Mouse (Mus musculus): ENCODE results near the gene Gse1. TPM values are rescaled to one million over a fixed set of nuclear protein-coding genes. Genes with fewer than 3 reads are reported as not detected.

Gene Gse1
- polyA plus RNA-seq, 1 experiment from 2014 or later = 23.9 TPM

DNA sequence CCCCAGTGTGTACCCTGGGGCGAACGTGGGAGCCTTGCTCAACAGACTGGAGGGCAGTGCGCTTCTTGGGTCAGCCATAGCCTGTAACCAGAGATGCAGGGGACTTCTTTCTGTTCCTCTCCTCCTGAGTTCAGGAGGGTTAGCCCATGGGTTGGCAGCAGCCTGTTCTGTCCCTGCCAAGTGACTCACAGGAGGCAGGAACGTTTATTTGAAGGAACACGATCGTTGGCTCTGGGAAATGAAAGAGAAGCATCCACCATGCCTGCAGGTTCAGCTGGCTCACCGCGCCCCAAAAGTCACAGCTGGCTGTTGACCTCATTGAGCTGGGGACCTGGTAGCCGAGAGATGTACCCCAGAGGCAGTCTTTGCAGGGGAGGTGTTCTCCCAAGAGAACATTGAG lies 80.3 kb downstream of the Gse1 start:
- peaks cover 42% of the 10 kb centered on the region for H3K4me1 ChIP-seq (replicated peaks; ENCODE audit: control insufficient read depth, insufficient read depth, low read length)
- no peak overlapping the region for H3K4me2 ChIP-seq (replicated peaks)

DNA sequence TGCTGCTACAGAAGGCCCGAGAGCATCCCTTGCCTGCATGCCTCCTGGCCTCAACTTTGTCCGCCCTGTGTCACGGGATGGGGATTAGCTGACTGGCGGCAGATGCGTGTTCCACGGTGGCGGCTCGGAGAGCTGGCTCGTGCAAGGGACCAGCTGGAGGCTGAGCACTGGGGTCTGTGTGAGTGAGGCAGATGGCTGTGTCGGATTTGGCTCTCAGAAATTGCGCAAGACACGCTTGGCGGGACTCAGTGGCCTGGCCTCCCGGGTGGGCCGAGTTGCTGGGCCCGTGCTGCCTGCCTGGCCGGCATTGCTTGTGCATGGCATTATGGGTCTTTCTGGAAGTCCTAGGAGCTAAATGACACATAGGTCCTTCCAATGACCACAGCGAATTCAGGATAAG lies 81.1 kb downstream of the Gse1 start:
- Histone ChIP-seq H3K4me3 (replicated peaks; ENCODE audit: low read length) (no peak overlapping the region), H3K9me3 (ENCODE audit: control insufficient read depth, low read length) (no peaks in the 10 kb centered on the region), H3K27me3 (ENCODE audit: control insufficient read depth, insufficient read depth, low read length) (no peaks in the 10 kb centered on the region), H3K4me2 (replicated peaks) (no peak overlapping the region), H3K9ac (no peak overlapping the region), H3K36me3 (replicated peaks; ENCODE audit: control insufficient read depth, insufficient read depth) (no peaks in the 10 kb centered on the region), H3K4me1 (replicated peaks; ENCODE audit: control insufficient read depth, insufficient read depth, low read length) (peaks cover 35% of the 10 kb centered on the region), H3K27ac (peak overlapping the region; percentile 72)
- WGBS = 25% methylated on average over 18 of the region's 18 CpGs
- peak; percentile 51; the same call in 1 of the 2 replicates for ATAC-seq (ENCODE audit: low FRiP score)
- no peak for DNase-seq (ENCODE audit: low spot score)

More for the DNA sequence above, 80.3 kb downstream of the Gse1 start:
- H3K9me3 ChIP-seq (ENCODE audit: control insufficient read depth, low read length) = no peaks in the 10 kb centered on the region
- no peak overlapping the region for H3K9ac ChIP-seq
- H3K36me3 ChIP-seq (replicated peaks; ENCODE audit: control insufficient read depth, insufficient read depth) = no peaks in the 10 kb centered on the region
- peak overlapping the region; percentile 72 for H3K27ac ChIP-seq
- DNase-seq (ENCODE audit: low spot score) = no peak
- H3K27me3 ChIP-seq (ENCODE audit: control insufficient read depth, insufficient read depth, low read length) = no peaks in the 10 kb centered on the region
- no peak overlapping the region for H3K4me3 ChIP-seq (replicated peaks; ENCODE audit: low read length)
- no peak for ATAC-seq (ENCODE audit: low FRiP score)
- WGBS = 26% methylated on average over 9 of the region's 9 CpGs

DNA sequence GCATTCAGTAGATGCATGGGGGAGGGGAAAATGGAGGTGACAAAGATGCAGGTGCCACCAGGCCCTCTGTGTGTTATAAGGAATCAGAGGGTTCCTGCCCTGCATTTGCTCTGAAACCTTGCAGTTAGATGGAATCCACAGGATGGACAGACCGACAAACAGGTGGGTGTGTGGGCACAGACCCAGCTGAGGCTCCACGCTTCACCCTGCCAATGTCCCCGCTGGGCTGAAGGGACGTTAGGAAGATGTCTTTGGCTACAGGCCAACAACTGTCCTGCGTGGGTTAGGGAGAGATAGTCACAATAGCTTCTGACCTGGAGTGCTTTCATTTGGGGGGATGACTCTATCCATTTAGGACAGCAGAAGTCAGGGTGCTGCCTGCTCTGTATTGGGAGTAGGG lies 81.8 kb downstream of the Gse1 start:
- DNase-seq (ENCODE audit: low spot score) = no peak
- Histone ChIP-seq H3K4me2 (replicated peaks) (no peak overlapping the region), H3K27ac (no peak overlapping the region), H3K36me3 (replicated peaks; ENCODE audit: control insufficient read depth, insufficient read depth) (no peaks in the 10 kb centered on the region), H3K4me3 (replicated peaks; ENCODE audit: low read length) (no peak overlapping the region), H3K27me3 (ENCODE audit: control insufficient read depth, insufficient read depth, low read length) (no peaks in the 10 kb centered on the region), H3K9me3 (ENCODE audit: control insufficient read depth, low read length) (no peaks in the 10 kb centered on the region), H3K4me1 (replicated peaks; ENCODE audit: control insufficient read depth, insufficient read depth, low read length) (peaks cover 29% of the 10 kb centered on the region), H3K9ac (no peak overlapping the region)
- 48% methylated on average over 5 of the region's 5 CpGs for WGBS
- no peak for ATAC-seq (ENCODE audit: low FRiP score)

DNA sequence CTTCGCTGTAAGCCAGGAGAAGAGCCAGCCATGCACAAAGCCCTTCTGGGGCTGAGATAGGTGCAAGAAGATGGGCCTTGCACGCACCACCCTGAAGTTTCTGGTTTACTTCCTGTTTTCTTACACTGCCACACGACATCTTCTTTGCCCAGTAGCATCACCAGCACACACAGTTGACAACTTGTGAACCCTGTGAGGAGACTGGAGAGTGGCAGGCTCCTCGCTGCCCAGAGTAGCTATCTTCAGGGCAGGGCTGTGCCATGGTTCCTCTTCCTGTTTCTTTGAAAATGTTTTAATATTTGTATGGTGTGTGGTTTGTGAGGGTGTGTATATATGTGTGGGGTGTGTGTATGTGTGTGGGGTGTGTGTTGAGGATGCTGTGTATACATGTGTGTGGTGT lies 84.2 kb downstream of the Gse1 start:
- no peak for DNase-seq (ENCODE audit: low spot score)
- no peak overlapping the region for H3K27ac ChIP-seq
- H3K4me3 ChIP-seq (replicated peaks; ENCODE audit: low read length) = no peak overlapping the region
- WGBS = 81% methylated on average over 4 of the region's 4 CpGs
- H3K4me2 ChIP-seq (replicated peaks) = no peak overlapping the region
- no peak for ATAC-seq (ENCODE audit: low FRiP score)
- no peak overlapping the region for H3K9ac ChIP-seq
- no peaks in the 10 kb centered on the region for H3K36me3 ChIP-seq (replicated peaks; ENCODE audit: control insufficient read depth, insufficient read depth)
- H3K9me3 ChIP-seq (ENCODE audit: control insufficient read depth, low read length) = no peaks in the 10 kb centered on the region
- no peaks in the 10 kb centered on the region; the same call in 1 of the 2 replicates for H3K27me3 ChIP-seq (ENCODE audit: control insufficient read depth, insufficient read depth, low read length)
- peaks cover 21% of the 10 kb centered on the region for H3K4me1 ChIP-seq (replicated peaks; ENCODE audit: control insufficient read depth, insufficient read depth, low read length)

DNA sequence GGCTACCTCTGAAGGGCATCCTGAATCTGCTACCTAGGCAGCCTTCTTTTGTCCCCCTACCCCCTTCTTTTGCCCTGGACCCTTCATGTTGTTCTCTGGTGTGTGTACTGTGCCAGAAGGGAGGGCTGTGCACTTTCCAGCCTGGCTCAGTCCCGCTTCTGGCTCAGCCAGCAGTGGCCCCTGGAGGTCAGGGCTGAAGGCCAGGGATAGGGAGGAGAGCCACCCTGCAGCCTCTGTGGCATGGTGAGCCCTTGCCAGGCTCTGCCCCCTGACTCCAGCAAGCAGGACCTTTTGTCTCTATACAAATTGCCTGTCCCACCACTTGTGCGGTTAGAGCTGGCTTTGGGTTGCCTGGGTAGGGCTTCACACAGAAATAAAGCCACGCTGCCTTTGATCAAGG lies 85.4 kb downstream of the Gse1 start:
- Histone ChIP-seq H3K9me3 (ENCODE audit: control insufficient read depth, low read length) (no peaks in the 10 kb centered on the region), H3K4me2 (replicated peaks) (no peak overlapping the region), H3K27ac (no peak overlapping the region), H3K4me1 (replicated peaks; ENCODE audit: control insufficient read depth, insufficient read depth, low read length) (peaks cover 15% of the 10 kb centered on the region), H3K9ac (no peak overlapping the region), H3K4me3 (replicated peaks; ENCODE audit: low read length) (no peak overlapping the region), H3K27me3 (ENCODE audit: control insufficient read depth, insufficient read depth, low read length) (no peaks in the 10 kb centered on the region; the same call in 1 of the 2 replicates), H3K36me3 (replicated peaks; ENCODE audit: control insufficient read depth, insufficient read depth) (no peaks in the 10 kb centered on the region)
- DNase-seq (ENCODE audit: low spot score) (no peak), ATAC-seq (ENCODE audit: low FRiP score) (no peak)
- 67% methylated on average over 3 of the region's 3 CpGs for WGBS

DNA sequence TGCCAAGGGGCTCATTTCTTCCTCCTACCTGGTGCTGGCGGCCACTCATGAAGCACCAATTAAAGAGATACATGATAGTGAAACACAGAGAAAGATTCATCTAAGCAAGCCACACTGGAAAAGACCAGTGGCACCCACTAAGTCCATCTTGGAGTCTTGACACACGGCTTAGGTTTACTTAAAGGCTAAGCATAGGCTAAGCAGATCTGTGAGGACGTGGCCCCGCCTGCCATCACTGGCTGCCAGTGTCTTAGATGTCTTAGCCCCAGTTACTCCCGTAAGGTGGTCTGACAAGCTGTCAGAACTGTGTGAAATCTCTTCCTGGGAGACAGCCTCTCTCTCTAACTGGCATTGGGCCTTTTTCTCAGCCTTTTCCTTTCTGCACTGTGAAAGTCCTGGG lies 86.7 kb downstream of the Gse1 start:
- Histone ChIP-seq H3K4me1 (replicated peaks; ENCODE audit: control insufficient read depth, insufficient read depth, low read length) (peaks cover 9% of the 10 kb centered on the region; the same call in 1 of the 2 replicates), H3K27me3 (ENCODE audit: control insufficient read depth, insufficient read depth, low read length) (no peaks in the 10 kb centered on the region; the same call in 1 of the 2 replicates), H3K9me3 (ENCODE audit: control insufficient read depth, low read length) (no peaks in the 10 kb centered on the region), H3K4me3 (replicated peaks; ENCODE audit: low read length) (no peak overlapping the region), H3K36me3 (replicated peaks; ENCODE audit: control insufficient read depth, insufficient read depth) (no peaks in the 10 kb centered on the region), H3K27ac (no peak overlapping the region), H3K4me2 (replicated peaks) (no peak overlapping the region), H3K9ac (no peak overlapping the region)
- ATAC-seq (ENCODE audit: low FRiP score) = no peak
- no peak for DNase-seq (ENCODE audit: low spot score)
- 82% methylated on average over 5 of the region's 5 CpGs for WGBS

DNA sequence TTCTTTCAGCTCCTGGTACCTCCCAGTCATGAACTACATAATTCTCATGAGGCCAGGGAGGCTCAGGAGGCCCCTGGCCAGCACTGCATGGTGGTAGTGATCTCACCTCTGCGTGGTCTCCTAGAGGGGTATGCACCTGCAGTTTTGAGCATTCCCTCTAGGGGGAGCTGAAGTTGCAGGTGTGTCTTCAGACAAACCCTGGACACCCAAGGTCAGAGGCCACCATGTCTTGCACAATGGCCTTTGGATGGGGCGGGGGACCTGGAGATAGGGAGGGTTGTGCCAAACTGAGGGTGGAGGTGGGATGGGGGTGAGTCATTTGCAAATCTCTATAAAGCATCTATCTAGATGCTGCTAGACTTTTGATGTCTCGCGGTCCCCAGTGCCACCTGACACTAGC lies 87.4 kb downstream of the Gse1 start:
- no peak for DNase-seq (ENCODE audit: low spot score)
- Histone ChIP-seq H3K9me3 (ENCODE audit: control insufficient read depth, low read length) (no peaks in the 10 kb centered on the region), H3K4me3 (replicated peaks; ENCODE audit: low read length) (no peak overlapping the region), H3K9ac (no peak overlapping the region), H3K4me1 (replicated peaks; ENCODE audit: control insufficient read depth, insufficient read depth, low read length) (peaks cover 9% of the 10 kb centered on the region; the same call in 1 of the 2 replicates), H3K4me2 (replicated peaks) (no peak overlapping the region), H3K36me3 (replicated peaks; ENCODE audit: control insufficient read depth, insufficient read depth) (no peaks in the 10 kb centered on the region), H3K27ac (no peak overlapping the region), H3K27me3 (ENCODE audit: control insufficient read depth, insufficient read depth, low read length) (no peaks in the 10 kb centered on the region; the same call in 1 of the 2 replicates)
- no peak for ATAC-seq (ENCODE audit: low FRiP score)
- WGBS = 86% methylated on average over 4 of the region's 4 CpGs

DNA sequence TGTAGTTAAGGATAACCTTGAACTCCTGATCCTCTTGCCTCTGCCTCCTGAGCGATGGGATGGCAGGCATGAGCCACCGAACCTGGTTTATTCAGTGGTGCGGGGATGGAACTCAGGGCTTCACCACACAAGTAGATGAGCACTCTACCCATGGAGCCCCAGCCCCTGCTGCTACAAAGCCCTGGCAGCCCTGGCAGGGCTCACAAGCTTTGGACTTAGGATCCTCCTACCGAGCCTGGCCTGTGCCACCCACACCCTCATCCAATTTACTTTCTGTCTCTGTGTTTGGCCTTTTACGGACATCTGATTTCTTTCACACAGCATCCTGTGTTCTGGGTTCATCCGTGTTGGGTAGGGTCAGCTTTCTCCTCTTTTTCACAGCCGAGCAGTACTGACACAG lies 88.5 kb downstream of the Gse1 start:
- Histone ChIP-seq H3K4me1 (replicated peaks; ENCODE audit: control insufficient read depth, insufficient read depth, low read length) (peaks cover 9% of the 10 kb centered on the region; the same call in 1 of the 2 replicates), H3K9me3 (ENCODE audit: control insufficient read depth, low read length) (no peaks in the 10 kb centered on the region), H3K9ac (no peak overlapping the region), H3K4me2 (replicated peaks) (no peak overlapping the region), H3K4me3 (replicated peaks; ENCODE audit: low read length) (no peak overlapping the region), H3K36me3 (replicated peaks; ENCODE audit: control insufficient read depth, insufficient read depth) (no peaks in the 10 kb centered on the region), H3K27ac (no peak overlapping the region), H3K27me3 (ENCODE audit: control insufficient read depth, insufficient read depth, low read length) (no peaks in the 10 kb centered on the region; the same call in 1 of the 2 replicates)
- ATAC-seq (ENCODE audit: low FRiP score) (no peak), DNase-seq (ENCODE audit: low spot score) (no peak)
- 88% methylated on average over 7 of the region's 7 CpGs for WGBS

DNA sequence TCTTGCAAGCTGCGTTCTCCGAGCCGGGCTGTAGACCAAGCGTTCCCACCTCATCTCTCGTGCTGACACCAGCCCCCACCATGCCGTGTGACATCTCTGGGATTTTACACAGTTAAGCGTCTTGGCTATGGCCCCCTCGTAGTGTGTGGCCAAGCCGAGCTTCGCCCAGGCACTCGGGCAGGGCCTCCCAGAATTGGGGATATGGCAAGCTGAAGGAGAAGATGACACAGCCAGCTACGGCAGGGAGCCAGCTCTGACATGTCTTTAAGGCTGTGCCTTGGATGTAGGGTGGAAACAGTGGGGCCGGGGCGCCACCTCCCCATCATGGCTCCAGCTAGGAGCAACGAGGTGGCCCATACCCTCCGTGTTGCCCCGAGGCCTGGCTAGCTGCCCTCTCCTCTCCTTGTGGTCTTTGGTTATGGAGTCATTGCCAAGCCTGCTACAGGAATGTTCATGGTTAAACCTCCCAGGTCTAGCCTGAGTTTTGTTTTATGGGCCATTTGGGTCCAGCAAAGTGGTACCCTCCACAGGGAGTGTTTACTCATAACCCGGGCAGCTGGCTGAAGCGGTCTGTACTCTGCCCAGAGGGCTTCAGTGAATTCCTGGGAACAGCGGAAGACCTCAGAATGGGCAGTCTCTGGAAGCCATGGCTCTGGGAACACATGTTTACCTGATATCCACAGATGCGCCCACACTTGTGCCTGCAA lies 89.0 kb downstream of the Gse1 start:
- Histone ChIP-seq H3K9me3 (ENCODE audit: control insufficient read depth, low read length) (no peaks in the 10 kb centered on the region), H3K4me2 (replicated peaks) (no peak overlapping the region), H3K4me3 (replicated peaks; ENCODE audit: low read length) (no peak overlapping the region), H3K27ac (no peak overlapping the region), H3K36me3 (replicated peaks; ENCODE audit: control insufficient read depth, insufficient read depth) (no peaks in the 10 kb centered on the region), H3K9ac (no peak overlapping the region), H3K4me1 (replicated peaks; ENCODE audit: control insufficient read depth, insufficient read depth, low read length) (peaks cover 10% of the 10 kb centered on the region; the same call in 1 of the 2 replicates), H3K27me3 (ENCODE audit: control insufficient read depth, insufficient read depth, low read length) (no peaks in the 10 kb centered on the region; the same call in 1 of the 2 replicates)
- whole genome bisulfite sequencing = 87% methylated on average over 21 of the region's 21 CpGs
- ATAC-seq (ENCODE audit: low FRiP score) = no peak
- no peak for DNase-seq (ENCODE audit: low spot score)
